Mouse (Mus musculus) liver, embryonic 11.5 days (tissue): ENCODE measurements around the gene Cacnb3. TPM values are rescaled to one million over a fixed set of nuclear protein-coding genes. Genes with fewer than 3 reads are reported as not detected.
"Not testable (repeated sequence)": the region's sequence is repeated elsewhere in the genome, so short reads cannot be mapped to it uniquely, and the experiment has no call there.

ENCODE experiments used
- ATAC-seq: fragments of 200-750 bp; cut with Nextera tagmentation; replicated peaks from 2 replicates; pipeline ENCODE4 v1.8.0; 2017; ENCODE audit warnings: moderate number of reproducible peaks, mild to moderate bottlenecking, moderate TSS enrichment, moderate library complexity; ENCODE audit not compliant: low FRiP score
- DNase-seq: peaks from one replicate; pipeline ENCODE4 v3.0.0-alpha.2; 2017; ENCODE audit warnings: low spot score
- H3K27ac ChIP-seq: fragments of 300-500 bp; sonication (generic); 2 replicates; pipeline ENCODE4 v1.5.1; 2014; ENCODE audit warnings: mild to moderate bottlenecking, low read depth, low read length, control low read depth
- H3K27me3 ChIP-seq: fragments of 300-500 bp; sonication (generic); replicated peaks from 2 replicates; pipeline ENCODE4 v1.6.1; 2014; ENCODE audit warnings: low read length, mixed read lengths; ENCODE audit not compliant: control insufficient read depth, insufficient read depth
- H3K36me3 ChIP-seq: fragments of 300-500 bp; sonication (generic); 2 replicates; pipeline ENCODE4 v1.6.1; 2014; ENCODE audit warnings: mild to moderate bottlenecking, low read length, moderate library complexity, mixed read lengths; ENCODE audit not compliant: control insufficient read depth, insufficient read depth
- H3K4me1 ChIP-seq: fragments of 300-500 bp; sonication (generic); replicated peaks from 2 replicates; pipeline ENCODE4 v1.6.1; 2014; ENCODE audit warnings: low read length, mixed read lengths; ENCODE audit not compliant: control insufficient read depth, insufficient read depth
- H3K4me2 ChIP-seq: fragments of 300-500 bp; sonication (generic); 2 replicates; pipeline ENCODE4 v1.6.1; 2014; ENCODE audit warnings: mild to moderate bottlenecking, control low read depth, moderate library complexity
- H3K4me3 ChIP-seq: fragments of 300-500 bp; sonication (generic); 2 replicates; pipeline ENCODE4 v1.5.1; 2014; ENCODE audit warnings: low read depth, low read length, control low read depth
- H3K9ac ChIP-seq: fragments of 300-500 bp; sonication (generic); 2 replicates; pipeline ENCODE4 v1.6.1; 2014; ENCODE audit warnings: low read depth, low read length, control low read depth
- H3K9me3 ChIP-seq: fragments of 300-500 bp; sonication (generic); 2 replicates; pipeline ENCODE4 v1.6.1; 2016; ENCODE audit warnings: low read length, inconsistent platforms, mixed read lengths; ENCODE audit not compliant: control insufficient read depth
- WGBS: fragments of 180-500 bp; shearing (Covaris S2); extraction: QIAGEN DNeasy Blood & Tissue Kit; methylation state at CpG from one replicate; pipeline ENCODE4 v1.1.7; 2014; 5-methylcytosine and 5-hydroxymethylcytosine counted together
- polyA plus RNA-seq: library from polyadenylated mRNA; unstranded; fragments of >200 nt; fragmentation: Nextera tagmentation; extraction: Ambion mirVana; gene quantifications from 2 replicates; pipeline ENCODE4 v1.2.1, GENCODE M21; 2014

Cacnb3 gene
- 13.2 TPM in 2 replicates for polyA plus RNA-seq

- Histone ChIP-seq H3K36me3 (no peaks in the 10 kb centered on the region), H3K4me3 (peak within 1 kb of the TSS; percentile 39), H3K4me1 (peaks cover 25% of the 10 kb centered on the region), H3K27me3 (peaks cover 82% of the 10 kb centered on the region), H3K4me2 (peak within 1 kb of the TSS; percentile 98), H3K9ac (no peak within 1 kb of the TSS), H3K9me3 (no peaks in the 10 kb centered on the region), H3K27ac (no peak within 1 kb of the TSS; the same call in 1 of the 2 replicates)
- ATAC-seq (no peak), DNase-seq (no peak)
- WGBS: 33% methylated on average over 4 of the region's 4 CpGs
Measured at GRCm38 (mm10) chr15:98630540-98630939, at the start of gene Cacnb3. Gene Cacnb3, plus strand, starts transcription at chr15:98630840.

- no peaks in the 10 kb centered on the region for H3K36me3 ChIP-seq
- H3K4me1 ChIP-seq: peaks cover 3% of the 10 kb centered on the region; the same call in 1 of the 2 replicates
- WGBS: 84% methylated on average over 8 of the region's 8 CpGs
- no peak overlapping the region for H3K9ac ChIP-seq
- no peaks in the 10 kb centered on the region; the same call in 1 of the 2 replicates for H3K27me3 ChIP-seq
- H3K27ac ChIP-seq: no peak overlapping the region
- H3K4me2 ChIP-seq: no peak overlapping the region
- H3K9me3 ChIP-seq: no peaks in the 10 kb centered on the region
- DNase-seq (no peak), ATAC-seq (no peak)
- no peak overlapping the region for H3K4me3 ChIP-seq
Measured at GRCm38 (mm10) chr15:98582410-98582809, 48.2 kb upstream of the Cacnb3 start.

- Histone ChIP-seq H3K4me1 (peaks cover 3% of the 10 kb centered on the region; the same call in 1 of the 2 replicates), H3K27me3 (no peaks in the 10 kb centered on the region), H3K9me3 (no peaks in the 10 kb centered on the region), H3K27ac (no peak overlapping the region), H3K4me3 (no peak overlapping the region), H3K9ac (no peak overlapping the region), H3K4me2 (no peak overlapping the region), H3K36me3 (no peaks in the 10 kb centered on the region)
- ATAC-seq: no peak
- DNase-seq: no peak
- WGBS: 76% methylated on average over 8 of the region's 8 CpGs
Measured at GRCm38 (mm10) chr15:98582996-98583395, 47.6 kb upstream of the Cacnb3 start.

GRCm38 (mm10) chr15:98585421-98585820, 45.2 kb upstream of the Cacnb3 start:
- H3K27me3 ChIP-seq: no peaks in the 10 kb centered on the region
- 0 out of 2 replicates have a peak, but pooled peaks cover 2% of the 10 kb centered on the region for H3K36me3 ChIP-seq
- H3K9me3 ChIP-seq: no peaks in the 10 kb centered on the region
- ATAC-seq (no peak), DNase-seq (no peak)
- 49% methylated on average over 7 of the region's 7 CpGs for WGBS
- peaks cover 7% of the 10 kb centered on the region; the same call in 1 of the 2 replicates for H3K4me1 ChIP-seq
- no peak overlapping the region for H3K27ac ChIP-seq
- H3K4me2 ChIP-seq: no peak overlapping the region
- H3K9ac ChIP-seq: no peak overlapping the region
- H3K4me3 ChIP-seq: no peak overlapping the region

- not testable (repeated sequence) for H3K9me3 ChIP-seq, H3K27me3 ChIP-seq, DNase-seq, H3K4me2 ChIP-seq, H3K4me1 ChIP-seq, H3K27ac ChIP-seq, H3K9ac ChIP-seq, H3K36me3 ChIP-seq, H3K4me3 ChIP-seq
- WGBS: 43% methylated on average over 9 of the region's 9 CpGs
- peak; percentile 37; the same call in 1 of the 2 replicates for ATAC-seq
Measured at GRCm38 (mm10) chr15:98586141-98586540, 44.5 kb upstream of the Cacnb3 start.

- no peak for ATAC-seq
- no peak for DNase-seq
- H3K9ac ChIP-seq: no peak overlapping the region
- H3K4me1 ChIP-seq: peaks cover 10% of the 10 kb centered on the region; the same call in 1 of the 2 replicates
- no peak overlapping the region for H3K4me3 ChIP-seq
- whole genome bisulfite sequencing: 60% methylated on average over 11 of the region's 11 CpGs
- H3K27ac ChIP-seq: no peak overlapping the region
- peaks cover 12% of the 10 kb centered on the region for H3K36me3 ChIP-seq
- no peaks in the 10 kb centered on the region for H3K9me3 ChIP-seq
- H3K27me3 ChIP-seq: no peaks in the 10 kb centered on the region
- no peak overlapping the region for H3K4me2 ChIP-seq
Measured at GRCm38 (mm10) chr15:98587751-98588150, 42.9 kb upstream of the Cacnb3 start.

GRCm38 (mm10) chr15:98589640-98590336, 40.9 kb upstream of the Cacnb3 start:
- Histone ChIP-seq H3K9me3 (no peaks in the 10 kb centered on the region), H3K4me1 (peaks cover 10% of the 10 kb centered on the region; the same call in 1 of the 2 replicates), H3K36me3 (peaks cover 27% of the 10 kb centered on the region), H3K4me2 (peak overlapping the region; percentile 22; the same call in 1 of the 2 replicates), H3K27me3 (no peaks in the 10 kb centered on the region), H3K9ac (no peak overlapping the region), H3K4me3 (no peak overlapping the region), H3K27ac (no peak overlapping the region)
- DNase-seq: no peak
- WGBS: 34% methylated on average over 7 of the region's 7 CpGs
- no peak for ATAC-seq

- H3K36me3 ChIP-seq: peaks cover 41% of the 10 kb centered on the region
Measured at GRCm38 (mm10) chr15:98591396-98591795, 39.2 kb upstream of the Cacnb3 start.

GRCm38 (mm10) chr15:98594193-98594592, 36.4 kb upstream of the Cacnb3 start:
- Histone ChIP-seq H3K27me3 (no peaks in the 10 kb centered on the region), H3K9me3 (no peaks in the 10 kb centered on the region), H3K4me1 (peaks cover 6% of the 10 kb centered on the region; the same call in 1 of the 2 replicates), H3K36me3 (peaks cover 62% of the 10 kb centered on the region), H3K4me3 (no peak overlapping the region), H3K9ac (no peak overlapping the region), H3K27ac (no peak overlapping the region), H3K4me2 (no peak overlapping the region)
- WGBS: 69% methylated on average over 19 of the region's 19 CpGs
- ATAC-seq (no peak), DNase-seq (no peak)

More at GRCm38 (mm10) chr15:98591396-98591795, 39.2 kb upstream of the Cacnb3 start:
- Histone ChIP-seq H3K27me3 (no peaks in the 10 kb centered on the region), H3K27ac (no peak overlapping the region), H3K9ac (no peak overlapping the region), H3K4me3 (no peak overlapping the region), H3K4me1 (peaks cover 6% of the 10 kb centered on the region; the same call in 1 of the 2 replicates), H3K9me3 (no peaks in the 10 kb centered on the region), H3K4me2 (no peak overlapping the region)
- WGBS: 76% methylated on average over 4 of the region's 4 CpGs
- no peak for ATAC-seq
- DNase-seq: no peak
